Mouse (Mus musculus): Measurements from ENCODE around the gene Galnt14. TPM values are rescaled to one million over a fixed set of nuclear protein-coding genes. Genes with fewer than 3 reads are reported as not detected.
A peak's percentile ranks its signal among the peaks of the same experiment; 100 is the strongest.

The Galnt14 gene
- polyA plus RNA-seq (2015; fragmentation: Nextera tagmentation; extraction: Ambion mirVana): 0.10 and 0.33 TPM in 2 replicates

- Histone ChIP-seq H3K4me1 (replicated peaks; ENCODE audit: control insufficient read depth, insufficient read depth, low read length) (peaks cover 7% of the 10 kb centered on the region), H3K9ac (ENCODE audit: low read length) (peak within 1 kb of the TSS; percentile 51), H3K9me3 (ENCODE audit: control insufficient read depth, low read length) (no peaks in the 10 kb centered on the region), H3K4me2 (ENCODE audit: low read depth, low read length) (peak within 1 kb of the TSS; percentile 93), H3K27me3 (ENCODE audit: control insufficient read depth, insufficient read depth, low read depth, low read length) (peaks cover 41% of the 10 kb centered on the region), H3K4me3 (ENCODE audit: low read length) (peak within 1 kb of the TSS; percentile 56), H3K27ac (ENCODE audit: low read length) (no peak within 1 kb of the TSS), H3K36me3 (ENCODE audit: control insufficient read depth, insufficient read depth, low read length) (no peaks in the 10 kb centered on the region)
- under 1% methylated on average over 74 of the region's 75 CpGs for WGBS
- peak; percentile 69 for ATAC-seq (ENCODE audit: low read depth)
These were observed at the start of gene Galnt14 for GRCm38 (mm10) chr17:73710042-73710911. TSS of gene Galnt14 (minus strand) at chr17:73710453.

- no peaks in the 10 kb centered on the region for H3K36me3 ChIP-seq (ENCODE audit: control insufficient read depth, insufficient read depth, low read length)
- 3% methylated on average over 6 of the region's 6 CpGs for WGBS
- no peak overlapping the region for H3K27ac ChIP-seq (ENCODE audit: low read length)
- H3K9ac ChIP-seq (ENCODE audit: low read length): no peak overlapping the region
- H3K4me1 ChIP-seq (replicated peaks; ENCODE audit: control insufficient read depth, insufficient read depth, low read length): no peaks in the 10 kb centered on the region
- no peaks in the 10 kb centered on the region for H3K9me3 ChIP-seq (ENCODE audit: control insufficient read depth, low read length)
- no peak overlapping the region for H3K4me3 ChIP-seq (ENCODE audit: low read length)
- no peaks in the 10 kb centered on the region for H3K27me3 ChIP-seq (ENCODE audit: control insufficient read depth, insufficient read depth, low read depth, low read length)
- no peak overlapping the region for H3K4me2 ChIP-seq (ENCODE audit: low read depth, low read length)
- ATAC-seq (ENCODE audit: low read depth): peak; percentile 74
These were observed 33.5 kb upstream of the Galnt14 start for GRCm38 (mm10) chr17:73743681-73744311.

GRCm38 (mm10) chr17:73723885-73724682 is 13.8 kb upstream of the Galnt14 start:
- H3K9ac ChIP-seq (ENCODE audit: low read length): no peak overlapping the region
- no peak overlapping the region for H3K4me3 ChIP-seq (ENCODE audit: low read length)
- H3K27ac ChIP-seq (ENCODE audit: low read length): no peak overlapping the region
- 49% methylated on average over 8 of the region's 8 CpGs for WGBS
- no peaks in the 10 kb centered on the region for H3K36me3 ChIP-seq (ENCODE audit: control insufficient read depth, insufficient read depth, low read length)
- no peaks in the 10 kb centered on the region for H3K27me3 ChIP-seq (ENCODE audit: control insufficient read depth, insufficient read depth, low read depth, low read length)
- no peaks in the 10 kb centered on the region for H3K4me1 ChIP-seq (replicated peaks; ENCODE audit: control insufficient read depth, insufficient read depth, low read length)
- no peaks in the 10 kb centered on the region for H3K9me3 ChIP-seq (ENCODE audit: control insufficient read depth, low read length)
- H3K4me2 ChIP-seq (ENCODE audit: low read depth, low read length): no peak overlapping the region
- ATAC-seq (ENCODE audit: low read depth): peak; percentile 75; the same call in 1 of the 2 replicates

- no peak for ATAC-seq (ENCODE audit: low read depth)
- Histone ChIP-seq H3K27ac (ENCODE audit: low read length) (no peak overlapping the region), H3K9me3 (ENCODE audit: control insufficient read depth, low read length) (no peaks in the 10 kb centered on the region), H3K27me3 (ENCODE audit: control insufficient read depth, insufficient read depth, low read depth, low read length) (peaks cover 2% of the 10 kb centered on the region; the same call in 1 of the 2 replicates), H3K9ac (ENCODE audit: low read length) (no peak overlapping the region), H3K4me3 (ENCODE audit: low read length) (no peak overlapping the region), H3K36me3 (ENCODE audit: control insufficient read depth, insufficient read depth, low read length) (no peaks in the 10 kb centered on the region), H3K4me2 (ENCODE audit: low read depth, low read length) (no peak overlapping the region), H3K4me1 (replicated peaks; ENCODE audit: control insufficient read depth, insufficient read depth, low read length) (no peaks in the 10 kb centered on the region)
- WGBS: 80% methylated on average over 2 of the region's 2 CpGs
These were observed 8.9 kb upstream of the Galnt14 start for GRCm38 (mm10) chr17:73719021-73719748.

- no peak for ATAC-seq (ENCODE audit: low read depth)
- H3K9ac ChIP-seq (ENCODE audit: low read length): no peak overlapping the region
- H3K9me3 ChIP-seq (ENCODE audit: control insufficient read depth, low read length): no peaks in the 10 kb centered on the region
- no peaks in the 10 kb centered on the region for H3K36me3 ChIP-seq (ENCODE audit: control insufficient read depth, insufficient read depth, low read length)
- 69% methylated on average over 3 of the region's 3 CpGs for WGBS
- H3K27me3 ChIP-seq (ENCODE audit: control insufficient read depth, insufficient read depth, low read depth, low read length): peaks cover 10% of the 10 kb centered on the region
- no peak overlapping the region for H3K4me3 ChIP-seq (ENCODE audit: low read length)
- no peak overlapping the region for H3K4me2 ChIP-seq (ENCODE audit: low read depth, low read length)
- H3K27ac ChIP-seq (ENCODE audit: low read length): no peak overlapping the region
- no peaks in the 10 kb centered on the region for H3K4me1 ChIP-seq (replicated peaks; ENCODE audit: control insufficient read depth, insufficient read depth, low read length)
These were observed 6.4 kb upstream of the Galnt14 start for GRCm38 (mm10) chr17:73716684-73717083.

GRCm38 (mm10) chr17:73714440-73715221 is 4.4 kb upstream of the Galnt14 start:
- Histone ChIP-seq H3K27me3 (ENCODE audit: control insufficient read depth, insufficient read depth, low read depth, low read length) (peaks cover 30% of the 10 kb centered on the region), H3K9ac (ENCODE audit: low read length) (no peak overlapping the region), H3K4me2 (ENCODE audit: low read depth, low read length) (no peak overlapping the region), H3K4me3 (ENCODE audit: low read length) (no peak overlapping the region), H3K36me3 (ENCODE audit: control insufficient read depth, insufficient read depth, low read length) (no peaks in the 10 kb centered on the region), H3K27ac (ENCODE audit: low read length) (no peak overlapping the region), H3K4me1 (replicated peaks; ENCODE audit: control insufficient read depth, insufficient read depth, low read length) (peaks cover 5% of the 10 kb centered on the region), H3K9me3 (ENCODE audit: control insufficient read depth, low read length) (no peaks in the 10 kb centered on the region)
- ATAC-seq (ENCODE audit: low read depth): no peak
- WGBS: 69% methylated on average over 8 of the region's 8 CpGs

GRCm38 (mm10) chr17:73713347-73713746 is 3.1 kb upstream of the Galnt14 start:
- Histone ChIP-seq H3K4me1 (replicated peaks; ENCODE audit: control insufficient read depth, insufficient read depth, low read length) (peaks cover 7% of the 10 kb centered on the region), H3K4me2 (ENCODE audit: low read depth, low read length) (no peak overlapping the region), H3K9ac (ENCODE audit: low read length) (no peak overlapping the region), H3K27me3 (ENCODE audit: control insufficient read depth, insufficient read depth, low read depth, low read length) (peaks cover 41% of the 10 kb centered on the region), H3K36me3 (ENCODE audit: control insufficient read depth, insufficient read depth, low read length) (no peaks in the 10 kb centered on the region), H3K4me3 (ENCODE audit: low read length) (no peak overlapping the region), H3K9me3 (ENCODE audit: control insufficient read depth, low read length) (no peaks in the 10 kb centered on the region), H3K27ac (ENCODE audit: low read length) (no peak overlapping the region)
- ATAC-seq (ENCODE audit: low read depth): no peak
- WGBS: 44% methylated on average over 11 of the region's 11 CpGs

- Histone ChIP-seq H3K4me1 (replicated peaks; ENCODE audit: control insufficient read depth, insufficient read depth, low read length) (peaks cover 7% of the 10 kb centered on the region), H3K4me2 (ENCODE audit: low read depth, low read length) (no peak overlapping the region), H3K27ac (ENCODE audit: low read length) (no peak overlapping the region), H3K36me3 (ENCODE audit: control insufficient read depth, insufficient read depth, low read length) (no peaks in the 10 kb centered on the region), H3K9me3 (ENCODE audit: control insufficient read depth, low read length) (no peaks in the 10 kb centered on the region), H3K27me3 (ENCODE audit: control insufficient read depth, insufficient read depth, low read depth, low read length) (peaks cover 41% of the 10 kb centered on the region), H3K9ac (ENCODE audit: low read length) (no peak overlapping the region), H3K4me3 (ENCODE audit: low read length) (no peak overlapping the region)
- ATAC-seq (ENCODE audit: low read depth): no peak
- 64% methylated on average over 15 of the region's 15 CpGs for WGBS
These were observed 1.7 kb upstream of the Galnt14 start for GRCm38 (mm10) chr17:73711919-73712318.
